Mouse (Mus musculus) heart, embryonic 16.5 days (tissue): ENCODE measurements around the gene H2al1f. TPM values are rescaled to one million over a fixed set of nuclear protein-coding genes. Genes with fewer than 3 reads are reported as not detected.
"Not testable (repeated sequence)": the region's sequence is repeated elsewhere in the genome, so short reads cannot be mapped to it uniquely, and the experiment has no call there.

Experiments used
- ATAC-seq: fragments of 200-750 bp; cut with Nextera tagmentation; replicated peaks from 2 replicates; pipeline ENCODE4 v1.8.0; 2017; ENCODE audit warnings: moderate number of reproducible peaks; ENCODE audit not compliant: insufficient read depth, low FRiP score; ENCODE audit errors: extremely low read depth
- H3K27ac ChIP-seq: fragments of 300-500 bp; sonication (generic); 2 replicates; pipeline ENCODE4 v1.5.1; 2014; ENCODE audit warnings: mild to moderate bottlenecking, low read length, control low read depth, moderate library complexity
- H3K27me3 ChIP-seq: fragments of 300-500 bp; sonication (generic); 2 replicates; pipeline ENCODE4 v1.6.1; 2014; ENCODE audit warnings: low read length, mixed read lengths; ENCODE audit not compliant: control insufficient read depth, insufficient read depth
- H3K36me3 ChIP-seq: fragments of 300-500 bp; sonication (generic); 2 replicates; pipeline ENCODE4 v1.6.1; 2014; ENCODE audit not compliant: control insufficient read depth, insufficient read depth
- H3K4me1 ChIP-seq: fragments of 300-500 bp; sonication (generic); 2 replicates; pipeline ENCODE4 v1.6.1; 2014; ENCODE audit warnings: low read length, mixed read lengths; ENCODE audit not compliant: control insufficient read depth, insufficient read depth
- H3K4me2 ChIP-seq: fragments of 300-500 bp; sonication (generic); 2 replicates; pipeline ENCODE4 v1.6.1; 2014; ENCODE audit warnings: low read depth, mild to moderate bottlenecking, control low read depth, low read length
- H3K4me3 ChIP-seq: fragments of 300-500 bp; sonication (generic); 2 replicates; pipeline ENCODE4 v1.5.1; 2014; ENCODE audit warnings: mild to moderate bottlenecking, control low read depth, low read length
- H3K9ac ChIP-seq: fragments of 300-500 bp; sonication (generic); 2 replicates; pipeline ENCODE4 v1.6.1; 2014; ENCODE audit warnings: low read length, control low read depth
- H3K9me3 ChIP-seq: fragments of 300-500 bp; sonication (generic); replicated peaks from 2 replicates; pipeline ENCODE4 v1.6.1; 2016; ENCODE audit warnings: low read length; ENCODE audit not compliant: control insufficient read depth
- WGBS: fragments of 180-500 bp; shearing (Covaris S2); extraction: QIAGEN DNeasy Blood & Tissue Kit; methylation state at CpG from one replicate; pipeline ENCODE4 v1.1.7; 2014; 5-methylcytosine and 5-hydroxymethylcytosine counted together
- polyA plus RNA-seq: library from polyadenylated mRNA; unstranded; fragments of >200 nt; fragmentation: Nextera tagmentation; extraction: Ambion mirVana; gene quantifications from 2 replicates; pipeline ENCODE4 v1.2.1, GENCODE M21; 2015

The H2al1f gene
- not detected in 2 replicates for polyA plus RNA-seq

GRCm38 (mm10) chrX:11314858-11315257 is at the start of gene H2al1f:
H2al1f (plus strand) TSS chrX:11315158.
- not testable (repeated sequence) for H3K36me3 ChIP-seq, H3K27me3 ChIP-seq, H3K4me3 ChIP-seq, H3K27ac ChIP-seq, H3K9me3 ChIP-seq, H3K4me1 ChIP-seq, H3K4me2 ChIP-seq, H3K9ac ChIP-seq, ATAC-seq
- no CpG with 5 or more reads among the region's 6 CpGs for WGBS

DNA sequence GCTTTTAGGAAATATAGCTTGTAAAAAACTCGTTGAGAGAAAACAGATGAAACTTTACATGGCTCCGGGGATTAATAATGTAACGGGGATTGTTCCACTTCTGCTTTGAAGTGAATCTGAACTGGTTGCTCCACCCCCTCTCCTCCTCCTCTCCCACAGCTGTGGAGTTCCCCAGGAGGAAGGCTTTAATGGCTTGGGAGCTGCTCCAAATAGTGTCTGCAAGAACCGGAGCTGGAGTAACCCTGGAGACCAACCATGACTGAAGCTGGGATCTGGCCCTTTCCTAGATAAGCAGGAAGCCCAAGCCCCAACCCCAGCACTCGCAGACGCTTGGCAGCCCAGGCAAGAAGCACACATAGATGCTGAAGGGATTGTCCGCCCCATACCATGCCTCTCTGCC is 47.2 kb upstream of the H2al1f start:
- WGBS: 54% methylated on average over 7 of the region's 7 CpGs
- no peak overlapping the region for H3K4me2 ChIP-seq
- no peak overlapping the region for H3K4me3 ChIP-seq
- H3K36me3 ChIP-seq: no peaks in the 10 kb centered on the region
- ATAC-seq: no peak
- H3K9me3 ChIP-seq: no peaks in the 10 kb centered on the region
- H3K9ac ChIP-seq: no peak overlapping the region
- no peak overlapping the region for H3K27ac ChIP-seq
- 0 out of 2 replicates have a peak, but pooled peaks cover 3% of the 10 kb centered on the region for H3K27me3 ChIP-seq
- H3K4me1 ChIP-seq: no peaks in the 10 kb centered on the region

GRCm38 (mm10) chrX:11269074-11269473 is 45.9 kb upstream of the H2al1f start:
- no peaks in the 10 kb centered on the region for H3K9me3 ChIP-seq
- 79% methylated on average over 3 of the region's 3 CpGs for WGBS
- H3K27ac ChIP-seq: no peak overlapping the region
- no peak overlapping the region for H3K9ac ChIP-seq
- 0 out of 2 replicates have a peak, but pooled peaks cover 3% of the 10 kb centered on the region for H3K27me3 ChIP-seq
- H3K36me3 ChIP-seq: no peaks in the 10 kb centered on the region
- no peak overlapping the region for H3K4me3 ChIP-seq
- ATAC-seq: no peak
- H3K4me2 ChIP-seq: no peak overlapping the region
- no peaks in the 10 kb centered on the region for H3K4me1 ChIP-seq

- H3K4me2 ChIP-seq: no peak overlapping the region
- H3K4me1 ChIP-seq: no peaks in the 10 kb centered on the region
- no peak overlapping the region for H3K4me3 ChIP-seq
- H3K27ac ChIP-seq: no peak overlapping the region
- 60% methylated on average over 3 of the region's 3 CpGs for WGBS
- no peaks in the 10 kb centered on the region for H3K36me3 ChIP-seq
- peaks cover 3% of the 10 kb centered on the region; the same call in 1 of the 2 replicates for H3K27me3 ChIP-seq
- no peaks in the 10 kb centered on the region for H3K9me3 ChIP-seq
- ATAC-seq: no peak
- no peak overlapping the region for H3K9ac ChIP-seq
Observed at GRCm38 (mm10) chrX:11273190-11273589, 41.8 kb upstream of the H2al1f start.

- Histone ChIP-seq H3K27me3 (no peaks in the 10 kb centered on the region; the same call in 1 of the 2 replicates), H3K9ac (no peak overlapping the region), H3K4me1 (no peaks in the 10 kb centered on the region), H3K9me3 (no peaks in the 10 kb centered on the region), H3K36me3 (no peaks in the 10 kb centered on the region), H3K4me2 (no peak overlapping the region), H3K4me3 (no peak overlapping the region), H3K27ac (no peak overlapping the region)
- no peak for ATAC-seq
- WGBS: 69% methylated on average over 6 of the region's 6 CpGs
Observed at GRCm38 (mm10) chrX:11277083-11277482, 37.9 kb upstream of the H2al1f start.

DNA sequence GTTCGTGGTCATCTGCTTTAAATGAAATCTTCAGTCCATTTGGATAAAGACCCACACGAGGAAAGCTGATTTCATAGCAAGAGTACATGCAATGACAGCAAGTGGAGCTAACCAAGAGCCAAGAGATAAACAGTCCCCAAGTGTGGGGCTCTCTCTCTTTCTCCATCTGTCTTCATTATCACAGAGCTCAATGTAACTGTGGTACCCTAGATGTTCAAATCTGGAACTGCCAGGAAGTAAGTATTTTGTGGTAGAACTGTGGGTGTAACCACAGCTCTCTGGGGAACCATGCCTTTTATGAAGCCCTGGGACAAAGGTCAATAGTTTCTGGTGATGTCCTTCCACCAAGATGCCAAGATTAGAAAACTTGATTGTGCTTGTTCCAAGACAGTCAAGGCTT is 34.2 kb upstream of the H2al1f start:
- Histone ChIP-seq H3K9me3 (peaks cover 2% of the 10 kb centered on the region; the same call in 1 of the 2 replicates), H3K4me3 (no peak overlapping the region), H3K27me3 (no peaks in the 10 kb centered on the region; the same call in 1 of the 2 replicates), H3K4me2 (no peak overlapping the region), H3K36me3 (no peaks in the 10 kb centered on the region), H3K4me1 (no peaks in the 10 kb centered on the region), H3K27ac (no peak overlapping the region), H3K9ac (no peak overlapping the region)
- no peak for ATAC-seq
- 57% methylated on average over 2 of the region's 2 CpGs for WGBS

GRCm38 (mm10) chrX:11288306-11288882 is 26.6 kb upstream of the H2al1f start:
- Histone ChIP-seq H3K27ac (no peak overlapping the region), H3K4me2 (peak overlapping the region; percentile 18; the same call in 1 of the 2 replicates)
- peak; percentile 37; the same call in 1 of the 2 replicates for ATAC-seq

GRCm38 (mm10) chrX:11289244-11289643 is 25.7 kb upstream of the H2al1f start:
- Histone ChIP-seq H3K4me2 (no peak overlapping the region), H3K27me3 (peaks cover 17% of the 10 kb centered on the region), H3K36me3 (no peaks in the 10 kb centered on the region), H3K27ac (no peak overlapping the region), H3K4me3 (no peak overlapping the region), H3K9ac (no peak overlapping the region), H3K4me1 (peaks cover 4% of the 10 kb centered on the region), H3K9me3 (no peaks in the 10 kb centered on the region; the same call in 1 of the 2 replicates)
- ATAC-seq: no peak
- 68% methylated on average over 4 of the region's 4 CpGs for WGBS

More at GRCm38 (mm10) chrX:11288306-11288882, 26.6 kb upstream of the H2al1f start:
- no peaks in the 10 kb centered on the region for H3K36me3 ChIP-seq
- H3K4me3 ChIP-seq: no peak overlapping the region
- peaks cover 2% of the 10 kb centered on the region; the same call in 1 of the 2 replicates for H3K9me3 ChIP-seq
- H3K9ac ChIP-seq: no peak overlapping the region
- peaks cover 17% of the 10 kb centered on the region for H3K27me3 ChIP-seq
- H3K4me1 ChIP-seq: peaks cover 4% of the 10 kb centered on the region
- 35% methylated on average over 14 of the region's 14 CpGs for WGBS

DNA sequence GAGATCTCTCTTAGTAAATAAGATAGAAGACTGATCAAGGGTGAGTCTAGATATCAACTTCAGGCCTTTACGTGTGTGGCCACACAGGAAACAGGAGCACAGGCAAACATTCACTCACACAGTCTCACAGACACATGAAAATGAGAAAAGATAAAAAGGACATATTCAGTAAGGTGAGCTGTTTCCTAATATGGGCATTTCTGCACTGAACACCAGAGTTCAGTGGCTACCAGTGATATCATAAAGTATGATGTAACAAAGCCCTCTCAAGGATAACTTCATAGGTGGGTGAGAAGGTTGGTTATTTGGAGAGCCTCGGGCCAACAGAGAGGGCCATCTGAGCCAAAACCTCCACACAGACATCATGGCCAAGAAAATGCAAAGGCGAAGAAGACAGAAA is 16.0 kb upstream of the H2al1f start, which contains the start of gene H2al1a:
H2al1a (plus strand) TSS at position 301 of the 400 bp plus-strand sequence.
- not testable (repeated sequence) for H3K27ac ChIP-seq, H3K36me3 ChIP-seq, H3K4me1 ChIP-seq, H3K4me2 ChIP-seq, H3K27me3 ChIP-seq, ATAC-seq, H3K9me3 ChIP-seq, H3K4me3 ChIP-seq, H3K9ac ChIP-seq
- no CpG with 5 or more reads among the region's 3 CpGs for WGBS
